Mouse (Mus musculus) olfactory bulb, adult 2 months (tissue): Measurements from ENCODE around the gene Grpel1.

Experiments used
- CTCF ChIP-seq: fragments of 200-500 bp; IDR thresholded peaks from 2 replicates; pipeline ENCODE4 v1.5.1; 2012; ENCODE audit warnings: low read depth, mild to moderate bottlenecking, low read length, moderate library complexity; ENCODE audit not compliant: insufficient read depth
- POLR2A ChIP-seq: fragments of 200-500 bp; IDR thresholded peaks from 2 replicates; pipeline ENCODE4 v1.6.1; 2012; ENCODE audit warnings: mild to moderate bottlenecking, low read depth, low read length, moderate library complexity; ENCODE audit not compliant: insufficient read depth

- TF ChIP-seq POLR2A (no peak), CTCF (no peak)
These were observed 33.1 kb upstream of the Grpel1 start for GRCm38 (mm10) chr5:36431711-36432110.
